Mouse (Mus musculus) ES-CJ7 (cell line): ENCODE data around the gene Grin3b.
A peak's percentile ranks its signal among the peaks of the same experiment; 100 is the strongest.

Source experiments
- DNase-seq: peaks from one replicate; pipeline ENCODE4 v3.0.0; 2011; ENCODE audit warnings: low read depth, low spot score

Gene Grin3b

DNA sequence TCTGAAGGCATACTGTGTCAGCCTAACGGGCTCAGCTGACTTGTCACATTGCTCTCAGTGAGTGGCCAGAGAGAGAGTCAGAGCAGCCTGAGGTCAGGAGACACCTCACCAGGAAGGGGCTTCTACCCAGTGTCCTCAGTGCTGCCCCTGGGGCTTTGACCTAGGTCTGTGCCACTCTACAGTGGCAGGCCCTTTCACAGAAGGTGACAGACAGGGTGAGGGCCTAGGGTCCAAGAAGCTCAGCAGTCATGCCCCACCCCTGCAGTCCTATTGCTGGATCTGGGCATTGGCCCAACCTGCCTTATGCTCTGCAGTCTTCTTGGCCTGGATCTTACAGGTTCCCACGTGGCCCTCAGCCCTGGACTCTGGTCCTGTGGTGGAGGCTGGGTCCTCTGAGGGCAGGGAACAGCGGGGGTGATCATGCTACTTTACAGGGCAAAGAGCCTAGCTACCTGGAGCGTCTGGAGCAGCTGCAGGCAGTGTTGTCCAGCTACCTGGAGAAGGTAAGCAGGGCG lies 3.6 kb upstream of the Grin3b start:
- DNase-seq, result no peak

DNA sequence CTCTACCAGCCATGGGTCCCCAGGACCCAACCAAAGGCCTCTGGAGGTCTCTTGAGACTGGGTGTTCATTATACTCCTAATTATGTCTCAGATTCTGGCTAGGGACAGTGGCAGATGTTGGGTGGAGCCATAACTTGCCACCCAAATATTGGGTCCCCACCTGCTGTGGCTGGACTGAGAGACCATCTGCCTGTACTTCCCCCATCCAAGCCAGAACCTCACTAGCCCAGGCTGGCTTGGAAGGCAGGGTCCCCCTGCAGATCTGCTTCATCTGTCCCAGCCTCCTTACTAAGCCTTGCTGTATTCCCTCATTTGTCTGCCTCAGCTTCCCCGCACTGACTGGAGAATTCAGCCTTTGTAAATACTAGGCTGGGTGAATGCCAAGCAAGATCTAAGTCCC lies 2.3 kb upstream of the Grin3b start:
- DNase-seq, result no peak

DNA sequence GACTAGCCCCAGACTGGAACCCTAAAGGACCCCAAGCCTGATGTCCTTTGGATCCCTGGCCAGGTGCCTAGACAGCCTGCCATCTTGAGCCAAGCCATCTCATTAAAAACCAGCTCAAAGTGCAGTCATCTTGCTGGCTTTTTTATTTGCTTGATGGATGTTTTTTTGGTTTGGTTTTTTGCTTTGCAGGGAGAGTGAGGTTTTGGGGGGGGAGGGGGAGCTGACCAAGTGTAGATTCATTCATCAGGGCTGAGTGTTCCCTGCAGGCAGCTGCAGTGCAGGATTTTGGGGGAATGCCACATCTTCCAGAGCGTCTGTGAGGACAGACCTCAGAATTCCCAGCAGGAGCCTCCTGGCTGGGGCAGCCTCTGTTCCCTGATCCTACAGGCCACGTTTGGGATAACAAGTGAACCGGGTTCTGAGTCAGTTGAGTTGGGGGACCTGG lies 1.4 kb upstream of the Grin3b start:
- no peak for DNase-seq

DNA sequence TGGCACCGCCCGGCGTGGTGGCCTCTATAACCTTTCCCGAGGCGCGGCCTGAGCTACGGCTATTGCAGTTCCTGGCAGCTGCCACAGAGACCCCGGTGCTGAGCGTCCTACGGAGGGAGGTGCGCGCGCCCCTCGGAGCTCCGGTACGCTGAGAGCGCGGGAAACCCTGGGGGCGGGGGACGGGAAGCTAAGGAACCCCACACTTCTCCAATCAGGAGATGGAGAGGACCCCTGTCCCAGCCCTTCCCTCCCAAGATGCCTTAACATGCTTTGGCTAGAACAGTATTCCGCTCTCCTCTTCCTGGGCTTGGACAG lies 625 bp downstream of the Grin3b start:
- DNase-seq, result no peak

DNA sequence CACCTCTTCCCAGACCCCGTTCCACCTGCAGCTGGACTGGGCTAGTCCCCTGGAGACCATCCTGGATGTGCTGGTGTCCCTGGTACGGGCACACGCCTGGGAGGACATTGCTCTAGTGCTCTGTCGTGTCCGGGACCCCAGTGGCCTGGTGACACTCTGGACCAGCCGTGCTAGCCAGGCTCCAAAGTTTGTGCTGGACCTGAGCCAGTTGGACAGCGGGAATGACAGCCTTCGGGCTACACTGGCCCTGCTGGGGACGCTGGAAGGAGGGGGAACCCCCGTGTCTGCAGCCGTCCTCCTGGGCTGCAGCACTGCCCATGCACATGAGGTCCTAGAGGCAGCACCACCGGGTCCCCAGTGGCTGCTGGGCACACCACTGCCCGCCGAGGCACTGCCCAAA lies 2.3 kb downstream of the Grin3b start:
- DNase-seq, result no peak

DNA sequence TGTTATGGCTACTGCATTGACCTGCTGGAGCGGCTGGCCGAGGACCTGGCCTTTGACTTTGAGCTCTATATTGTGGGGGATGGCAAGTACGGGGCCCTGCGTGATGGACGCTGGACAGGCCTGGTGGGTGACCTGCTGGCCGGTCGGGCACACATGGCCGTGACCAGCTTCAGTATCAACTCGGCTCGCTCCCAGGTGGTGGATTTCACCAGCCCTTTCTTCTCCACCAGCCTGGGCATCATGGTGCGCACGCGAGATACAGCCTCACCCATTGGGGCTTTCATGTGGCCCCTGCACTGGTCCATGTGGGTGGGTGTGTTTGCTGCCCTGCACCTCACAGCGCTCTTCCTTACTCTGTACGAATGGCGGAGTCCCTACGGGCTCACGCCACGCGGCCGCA lies 3.6 kb downstream of the Grin3b start:
- no peak for DNase-seq

DNA sequence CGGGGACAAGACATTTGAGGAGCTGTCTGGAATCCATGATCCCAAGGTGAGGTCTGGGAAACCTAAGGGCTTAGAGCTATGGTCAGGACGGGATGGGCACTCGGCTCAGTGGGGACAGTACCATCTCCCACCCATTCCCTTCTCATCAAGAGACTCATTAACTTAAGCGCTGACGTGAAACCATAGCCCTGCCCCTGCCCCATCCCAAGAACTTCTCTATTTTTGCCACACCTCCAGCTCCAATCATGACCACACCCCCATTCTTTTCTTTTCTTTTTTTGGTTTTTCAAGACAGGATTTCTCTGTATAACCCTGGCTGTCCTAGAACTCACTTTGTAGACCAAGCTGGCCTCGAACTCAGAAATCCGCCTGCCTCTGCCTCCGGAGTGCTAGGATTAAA lies 4.2 kb downstream of the Grin3b start:
- DNase-seq, result no peak

DNA sequence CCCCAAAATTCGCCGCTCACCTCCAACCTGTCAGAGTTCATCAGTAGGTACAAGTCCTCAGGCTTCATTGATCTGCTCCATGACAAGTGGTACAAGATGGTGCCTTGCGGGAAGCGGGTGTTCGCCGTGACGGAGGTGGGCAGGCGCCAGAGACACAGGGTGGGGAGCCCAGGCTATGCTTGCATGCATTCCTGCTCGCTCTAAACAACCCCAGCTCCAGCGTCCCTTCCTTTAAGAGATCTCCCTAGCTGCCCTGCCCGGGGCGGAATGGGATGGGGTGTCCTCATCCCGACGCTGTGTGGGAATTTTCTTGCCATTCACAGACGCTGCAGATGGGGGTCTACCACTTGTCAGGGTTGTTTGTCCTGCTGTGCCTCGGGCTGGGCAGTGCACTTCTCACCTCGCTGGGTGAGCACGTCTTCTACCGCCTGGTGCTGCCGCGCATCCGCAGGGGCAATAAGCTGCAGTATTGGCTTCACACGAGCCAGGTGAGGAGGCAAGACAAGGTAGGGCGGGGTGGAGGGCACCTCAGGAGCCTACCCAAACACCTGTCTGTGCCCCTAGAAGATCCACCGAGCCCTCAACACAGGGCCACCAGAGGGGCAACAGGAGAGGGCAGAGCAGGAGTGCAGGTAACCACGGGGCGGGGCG lies 5.7 kb downstream of the Grin3b start:
- no peak for DNase-seq

DNA sequence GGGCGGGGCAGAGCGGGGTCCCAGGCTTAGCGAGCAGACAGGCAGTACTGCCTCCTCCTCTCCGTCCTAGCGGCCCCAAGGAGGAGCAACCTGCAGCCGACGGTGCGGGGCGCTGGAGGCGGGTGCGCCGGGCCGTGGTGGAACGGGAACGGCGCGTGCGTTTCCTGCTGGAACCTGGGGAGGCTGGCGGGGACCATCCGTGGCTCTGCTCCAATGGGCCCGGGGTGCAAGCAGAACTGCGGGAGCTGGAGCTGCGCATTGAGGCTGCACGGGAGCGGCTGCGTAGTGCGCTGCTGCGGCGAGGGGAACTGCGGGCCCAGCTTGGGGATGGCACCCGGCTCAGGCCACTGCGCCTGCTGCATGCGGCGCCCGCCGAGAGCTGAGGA lies 6.2 kb downstream of the Grin3b start:
- no peak for DNase-seq

DNA sequence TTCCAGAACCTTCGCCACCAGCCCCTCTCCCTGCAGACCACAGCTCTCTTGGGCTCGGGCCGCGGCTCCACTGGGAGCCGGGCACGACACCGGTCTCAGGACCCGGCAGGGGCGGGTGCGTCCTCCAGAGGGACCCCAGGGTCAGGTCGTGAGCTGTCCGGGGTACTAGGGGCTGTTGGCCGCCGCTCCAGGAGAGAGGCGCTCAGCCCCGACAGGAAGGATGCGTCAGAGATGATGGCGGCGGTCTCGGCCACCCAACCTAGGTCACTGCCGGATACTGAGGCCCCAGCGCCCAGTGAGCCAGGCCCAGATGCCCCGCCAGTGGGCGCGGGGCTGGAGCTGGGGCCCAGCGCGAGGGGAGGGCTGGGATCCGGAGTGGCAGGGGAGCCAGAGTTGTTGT lies 6.8 kb downstream of the Grin3b start:
- DNase-seq, result no peak

DNA sequence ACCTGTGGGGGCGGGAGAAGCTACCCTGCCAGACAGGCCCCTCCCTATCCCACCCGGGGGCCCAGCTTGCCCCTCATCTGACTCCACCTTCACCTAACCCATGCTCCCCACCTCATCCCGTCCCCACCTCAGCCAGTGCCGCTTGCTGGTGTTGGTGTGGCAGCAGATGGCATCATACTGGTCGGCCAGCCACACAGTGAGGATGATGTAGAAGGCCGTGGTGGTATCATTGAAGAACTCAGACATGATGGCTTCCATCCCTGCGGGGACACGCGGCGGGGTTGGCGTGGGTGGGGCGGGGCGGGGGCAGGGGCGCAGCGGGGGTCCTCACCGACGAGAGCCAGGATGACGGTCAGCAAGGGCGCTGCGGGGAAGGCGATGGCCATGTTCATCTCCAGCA lies 7.5 kb downstream of the Grin3b start:
- DNase-seq, result no peak

DNA sequence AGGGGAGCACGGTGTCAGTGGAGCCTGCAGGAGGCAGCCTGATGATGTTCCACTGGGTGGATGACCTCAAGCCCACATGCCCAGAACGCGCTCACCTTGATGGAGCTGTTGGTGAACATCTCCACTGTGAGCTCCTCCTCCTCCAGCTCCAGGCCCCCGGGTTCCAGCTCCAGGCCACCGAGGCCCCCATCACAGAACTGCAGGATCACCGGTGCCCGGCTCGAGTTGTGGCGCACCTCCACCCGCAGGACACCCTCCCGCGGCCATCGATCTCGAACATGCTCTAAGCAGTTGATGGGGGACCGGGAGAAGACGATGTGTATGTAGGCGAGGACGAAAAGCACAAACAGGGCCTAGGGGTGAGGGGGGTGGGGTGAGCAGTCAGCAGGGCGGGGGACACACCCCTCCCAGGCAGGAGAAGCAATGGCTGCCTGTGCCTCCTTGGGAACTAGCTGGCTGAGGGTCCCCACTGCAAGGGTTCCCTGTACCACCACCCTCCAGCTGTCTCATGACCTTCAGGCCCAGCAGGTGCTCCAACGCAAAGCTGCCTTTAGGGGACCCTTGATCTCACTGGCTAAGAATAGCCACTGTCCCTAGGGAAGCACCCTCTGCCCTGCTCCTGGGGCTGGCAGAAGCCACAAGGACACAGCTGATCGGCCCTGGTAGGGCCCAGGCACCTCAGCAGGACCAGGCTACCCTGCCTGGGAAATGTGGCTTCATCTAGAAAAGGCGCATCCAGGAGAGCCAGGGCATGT lies 9.1 kb downstream of the Grin3b start:
- no peak for DNase-seq

DNA sequence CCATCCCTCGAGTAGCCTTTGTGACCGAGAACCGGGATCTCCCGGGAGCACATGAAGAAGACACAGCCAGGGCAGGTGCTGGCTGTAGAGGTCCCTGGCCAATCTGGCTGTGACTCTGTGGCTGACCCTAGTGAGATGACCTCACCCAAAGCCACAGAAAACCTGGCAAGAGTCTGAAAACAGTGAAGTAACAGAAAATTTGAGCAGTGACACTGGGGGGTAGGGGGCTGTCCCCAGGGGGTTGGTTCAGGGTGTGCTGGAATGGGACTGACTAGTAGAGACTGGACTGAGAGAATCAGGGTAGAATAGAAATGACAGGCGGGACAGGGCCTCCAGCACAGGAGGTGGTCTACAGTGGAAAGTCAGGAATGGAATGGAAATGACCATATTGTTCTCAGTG lies 12.7 kb downstream of the Grin3b start:
- no peak for DNase-seq

DNA sequence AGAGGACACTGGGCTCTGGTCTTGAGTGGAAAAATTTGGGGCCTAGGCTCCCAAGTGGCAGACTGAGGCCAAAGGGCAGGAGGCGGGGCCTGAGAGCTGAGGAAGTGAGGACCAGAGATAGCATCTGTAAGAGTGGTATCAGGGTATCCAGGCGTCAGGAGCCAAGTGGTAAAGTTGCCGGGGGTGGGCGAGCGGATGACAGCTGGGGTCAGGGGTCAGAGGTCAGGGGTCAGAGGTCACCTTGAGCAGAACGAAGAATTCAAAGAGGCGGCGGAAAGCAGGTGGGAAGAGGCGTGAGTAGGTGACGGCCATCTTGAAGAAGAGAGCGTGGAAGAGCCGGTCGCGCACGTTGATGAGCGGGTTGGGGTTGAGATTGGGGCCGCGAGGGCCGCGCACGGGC lies 13.2 kb downstream of the Grin3b start:
- DNase-seq, result peak; percentile 77

DNA sequence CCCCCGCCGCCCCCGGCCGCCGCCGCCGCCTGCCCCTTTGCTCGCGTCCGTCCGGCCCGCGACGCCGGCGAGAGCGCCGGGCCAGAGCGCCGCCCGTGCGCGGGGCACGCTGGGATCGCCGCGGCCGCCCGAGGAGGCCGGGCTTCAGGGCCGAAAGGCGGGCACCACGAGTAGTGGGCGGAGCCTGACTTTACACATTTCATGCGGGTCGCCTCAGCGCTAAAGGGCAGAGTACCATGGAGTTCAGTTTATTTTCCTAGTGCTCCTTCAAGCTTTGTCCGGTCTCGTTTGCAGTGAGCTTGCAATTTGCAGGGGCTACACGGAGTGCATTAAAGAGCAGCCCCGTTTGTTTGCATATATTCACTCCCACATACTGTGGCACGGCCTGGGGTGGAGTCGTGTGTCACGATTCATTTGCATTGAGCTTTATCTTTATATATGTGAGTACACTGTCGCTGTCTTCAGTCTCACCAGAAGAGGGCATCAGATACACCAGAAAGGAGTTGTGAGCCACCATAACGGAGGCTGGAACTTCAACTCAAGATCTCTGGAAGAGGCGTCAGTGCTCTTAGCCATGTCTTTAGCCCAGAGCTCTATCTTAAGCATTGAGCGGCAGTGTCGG lies 13.8 kb downstream of the Grin3b start, which contains the start of gene Tmem259:
Gene Tmem259, minus strand, starts transcription at position 136 of the 622 bp plus-strand sequence.
- peak; percentile 93 for DNase-seq

DNA sequence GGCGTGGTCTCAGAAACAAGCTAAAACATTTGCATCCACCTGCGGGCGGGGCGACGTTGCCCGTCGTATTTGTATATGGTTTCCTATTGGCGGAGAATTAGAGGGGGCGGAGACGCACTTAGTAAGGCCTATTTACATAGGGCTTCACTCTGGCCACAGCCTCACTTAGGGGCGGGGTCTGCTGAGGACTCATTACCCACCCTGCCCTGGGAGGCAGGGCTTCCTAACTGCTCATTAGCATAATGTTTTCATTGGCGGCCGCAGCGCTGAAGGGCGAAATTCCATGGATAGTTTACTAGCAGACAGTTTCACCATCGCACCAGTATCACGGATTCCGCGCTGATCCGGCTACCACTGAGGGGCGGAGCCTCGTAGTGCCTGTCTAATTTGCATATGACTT lies 14.4 kb downstream of the Grin3b start:
- DNase-seq, result peak; percentile 100

DNA sequence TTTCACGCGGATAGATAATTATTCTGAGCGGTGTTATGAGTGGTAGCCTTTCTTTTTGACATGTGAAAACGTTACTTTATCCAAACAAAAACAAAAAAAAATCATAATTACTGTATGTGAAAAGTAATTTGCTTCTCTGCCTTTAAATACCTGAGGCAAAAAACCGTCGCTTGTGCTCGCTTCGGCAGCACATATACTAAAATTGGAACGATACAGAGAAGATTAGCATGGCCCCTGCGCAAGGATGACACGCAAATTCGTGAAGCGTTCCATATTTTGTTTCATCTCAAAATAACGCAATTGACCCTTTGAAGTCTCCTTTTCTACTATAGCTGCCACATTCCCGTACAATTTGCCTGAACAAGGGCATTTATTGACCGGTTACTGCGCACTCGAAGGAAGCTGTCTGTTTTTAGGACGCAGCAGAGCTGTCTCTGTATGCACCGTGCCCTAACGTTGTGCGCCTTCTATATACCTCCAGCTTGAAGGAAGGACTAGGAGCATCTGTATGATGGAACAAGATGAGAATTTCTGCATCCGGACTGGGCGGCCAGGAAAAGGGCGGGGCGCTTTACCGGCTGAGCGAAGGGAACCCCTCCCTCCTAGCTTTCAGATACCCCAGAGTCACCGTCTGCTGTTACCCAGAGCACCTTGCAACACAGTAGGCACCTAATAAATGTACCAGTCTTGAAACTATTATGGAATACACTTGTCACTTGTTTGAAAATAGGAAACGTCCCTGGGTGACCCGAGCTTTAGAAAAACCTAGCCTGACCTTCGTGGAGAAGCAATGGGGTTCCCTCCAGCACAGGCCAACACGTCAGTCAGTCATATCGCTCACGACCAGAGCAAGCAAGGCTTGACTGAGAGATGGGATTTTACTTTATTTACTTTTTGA lies 15.1 kb downstream of the Grin3b start:
- DNase-seq, result peak; percentile 77

DNA sequence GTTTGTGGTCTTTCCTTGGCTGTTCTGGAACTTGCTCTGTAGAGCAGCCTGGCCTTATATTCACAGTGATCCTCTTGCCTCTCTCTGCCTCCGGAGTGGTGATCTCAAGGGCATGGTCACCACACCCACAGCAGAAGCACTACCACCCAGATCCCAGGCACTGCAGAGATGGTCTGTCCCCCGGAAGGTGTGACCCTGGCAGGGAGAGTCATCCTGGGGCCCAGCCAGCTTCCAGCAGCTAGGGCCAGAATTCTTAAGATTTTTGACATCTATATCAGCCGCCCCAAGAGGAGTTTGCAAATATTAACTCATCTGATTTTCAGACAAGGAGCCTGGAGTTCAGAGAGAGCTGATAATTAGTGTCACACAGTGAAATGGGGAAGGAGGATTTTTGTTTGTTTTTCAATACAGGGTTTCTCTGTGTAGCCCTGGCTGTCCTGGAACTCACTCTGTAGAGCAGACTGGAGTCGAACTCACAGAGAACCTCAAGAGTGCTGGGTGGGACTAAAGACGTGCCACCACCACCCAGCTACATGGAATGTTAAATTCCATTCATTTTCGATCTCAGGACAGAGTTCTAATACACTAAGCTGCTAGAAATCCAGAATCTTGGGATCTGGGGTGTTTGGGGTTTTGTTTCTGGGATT lies 15.8 kb downstream of the Grin3b start:
- no peak for DNase-seq

DNA sequence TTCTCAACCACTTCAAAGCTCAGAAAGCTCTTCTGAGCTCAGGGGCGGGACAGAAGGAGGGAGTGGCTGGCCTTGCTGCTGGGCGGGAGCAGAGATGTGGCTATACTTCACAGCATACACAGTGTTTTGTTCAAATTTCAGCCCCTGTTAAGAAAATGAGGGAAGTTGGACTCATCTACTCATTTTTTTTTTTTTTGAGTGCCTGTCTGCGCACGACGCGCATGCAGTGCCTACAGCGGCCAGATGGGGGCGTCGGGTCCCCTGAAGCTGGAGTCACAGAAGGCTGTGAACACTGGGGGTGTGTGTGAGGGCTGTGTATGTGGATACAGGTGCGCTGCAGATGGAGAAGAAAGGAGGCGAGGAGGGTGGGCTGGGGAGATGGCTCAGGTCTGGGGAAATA lies 16.4 kb downstream of the Grin3b start:
- peak; percentile 89 for DNase-seq

DNA sequence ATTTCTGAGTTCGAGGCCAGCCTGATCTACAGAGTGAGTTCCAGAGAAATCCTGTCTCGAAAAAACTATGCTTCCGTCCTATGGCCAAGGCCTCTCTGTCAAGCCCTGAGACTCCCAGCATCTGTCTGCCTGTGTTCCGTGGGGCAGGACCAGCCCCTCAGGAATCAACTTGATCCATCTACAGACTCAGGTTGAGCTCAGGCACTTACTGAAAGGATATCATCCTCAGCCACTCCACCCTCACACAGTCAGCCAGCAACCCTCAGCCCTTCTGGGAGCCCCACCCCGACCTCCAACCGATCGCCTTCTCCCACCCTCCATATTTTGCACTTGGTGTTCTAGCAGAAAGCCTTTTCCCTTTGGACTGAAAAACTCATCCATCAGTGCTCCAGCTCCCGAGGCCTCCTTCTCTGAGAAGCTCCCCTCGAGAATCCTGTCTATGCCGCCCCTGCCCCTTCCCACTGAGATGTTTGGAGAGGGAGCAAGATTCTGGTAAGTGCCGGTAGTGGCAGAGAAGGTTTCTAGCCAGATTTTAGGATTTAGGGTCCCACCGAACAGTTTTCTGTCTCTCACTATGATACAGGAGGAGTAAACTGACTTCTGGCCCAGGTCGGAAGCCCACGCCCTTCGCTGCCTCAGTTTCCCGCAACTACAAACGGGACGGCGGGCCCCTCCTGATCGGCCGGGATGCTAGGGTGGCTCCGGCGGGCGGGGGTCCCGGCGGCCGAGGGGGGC lies 17.4 kb downstream of the Grin3b start:
- no peak for DNase-seq
